ENCODE assay signal across 14 mouse cellular contexts in genomic region chr15:61439623-61440170, GRCm38 (mm10).
A peak's percentile ranks its signal among the peaks of the same experiment; 100 is the strongest.
DNase-seq lines count a peak whose midpoint lies in the region; ATAC-seq and TF ChIP-seq lines count a peak whose summit lies in the region.
"Had no signal": no experiment of that assay in that cellular context is flagged by ENCODE, and none has a peak within 500 bp of the region (broad histone marks: within the 10 kb centered on the region; RNA-seq: fewer than 3 reads in every experiment).

No protein-coding gene starts in this region.

- H3K4me2 ChIP-seq in CH12.LX (ENCODE audit: insufficient read depth, low read depth, poor library complexity, severe bottlenecking), result no peak overlapping the region
- H3K4me2 ChIP-seq in stomach, postnatal 0 days (replicated peaks; ENCODE audit: low read depth), result no peak overlapping the region
- H3K4me2 ChIP-seq: limb, embryonic 13.5 days; midbrain, embryonic 13.5 days had no signal

- WGBS in spleen, adult 2 months, result 89% methylated on average over 2 of the region's 2 CpGs
- 71% methylated on average over 2 of the region's 2 CpGs for WGBS in stomach, postnatal 0 days

- peak; percentile 16 to 44 for DNase-seq in spleen, adult 2 months (ENCODE audit: low read depth in 1 of 2, low spot score in 2 of 2)
- no peak for DNase-seq in spleen, postnatal 14 days (ENCODE audit: low spot score in 2 of 2)
- DNase-seq in CH12.LX (ENCODE audit: extremely low read depth), result peak; percentile 70
- DNase-seq in brain, embryonic 14.5 days (ENCODE audit: low read depth), result no peak
- DNase-seq in stomach, postnatal 0 days (ENCODE audit: low spot score), result no peak
- DNase-seq in right cerebral cortex, postnatal 14 days, result no peak
- DNase-seq in MN1 (ENCODE audit: low spot score), result no peak
- DNase-seq: embryo, embryonic 11 days; layer of hippocampus, postnatal 36 days; liver, postnatal 0 days had no signal

- peaks cover 20% of the 10 kb centered on the region for H3K4me1 ChIP-seq in spleen, adult 2 months (ENCODE audit: control insufficient read depth, insufficient read depth, insufficient read length)
- H3K4me1 ChIP-seq in CH12.LX (ENCODE audit: control insufficient read depth in 1 of 2, insufficient read depth in 2 of 2), result peaks cover 20 to 58% of the 10 kb centered on the region in 2 experiments
- no peaks in the 10 kb centered on the region for H3K4me1 ChIP-seq in stomach, postnatal 0 days (replicated peaks; ENCODE audit: control insufficient read depth, insufficient read depth)
- H3K4me1 ChIP-seq: limb, embryonic 13.5 days; midbrain, embryonic 13.5 days had no signal

- TF ChIP-seq RAD21 in CH12.LX (IDR thresholded peaks at IDR 0.05; ENCODE audit: low read depth, low read length), result peak; percentile 40

- H3K36me3 ChIP-seq in spleen, adult 2 months (ENCODE audit: control insufficient read depth, insufficient read depth, low read length), result no peaks in the 10 kb centered on the region
- no peaks in the 10 kb centered on the region for H3K36me3 ChIP-seq in CH12.LX (replicated peaks in 1 of 2; ENCODE audit: control insufficient read depth in 1 of 2, insufficient read depth in 1 of 2, low read length in 1 of 2)
- H3K36me3 ChIP-seq in stomach, postnatal 0 days (ENCODE audit: control insufficient read depth, insufficient read depth, low read length), result no peaks in the 10 kb centered on the region
- H3K36me3 ChIP-seq: limb, embryonic 13.5 days; midbrain, embryonic 13.5 days had no signal

- H3K9ac ChIP-seq in CH12.LX (ENCODE audit: insufficient read depth, low read depth), result no peak overlapping the region
- no peak overlapping the region for H3K9ac ChIP-seq in stomach, postnatal 0 days (ENCODE audit: low read length)
- H3K9ac ChIP-seq: limb, embryonic 13.5 days; liver, postnatal 0 days; midbrain, embryonic 13.5 days had no signal

- no peak for TF ChIP-seq POLR2A in spleen, adult 2 months (IDR thresholded peaks at IDR 0.05; ENCODE audit: low read depth, low read length)
- TF ChIP-seq POLR2A in CH12.LX (IDR thresholded peaks at IDR 0.05; ENCODE audit: low read depth, low read length), result no peak
- no peak for TF ChIP-seq POLR2A in brain, embryonic 14.5 days (IDR thresholded peaks at IDR 0.05; ENCODE audit: borderline replicate concordance, extremely low read depth, insufficient read depth, insufficient read length, poor library complexity, severe bottlenecking)

- no peak for ATAC-seq in stomach, postnatal 0 days (ENCODE audit: low FRiP score, low TSS enrichment)
- ATAC-seq: hindbrain, embryonic 16.5 days; liver, postnatal 0 days; midbrain, embryonic 13.5 days had no signal

- TF ChIP-seq EP300 in CH12.LX (IDR thresholded peaks at IDR 0.05; ENCODE audit: low read length), result peak; percentile 15; the same call in 1 of the 2 replicates
- TF ChIP-seq EP300 in stomach, postnatal 0 days (optimal IDR thresholded peaks at IDR 0.05), result no peak

- no peak for TF ChIP-seq CTCF in spleen, adult 2 months (IDR thresholded peaks at IDR 0.05; ENCODE audit: extremely low read depth, insufficient read depth, insufficient read length, insufficient replicate concordance)
- TF ChIP-seq CTCF in CH12.LX (conservative IDR thresholded peaks at IDR 0.05 in 1 of 2, IDR thresholded peaks at IDR 0.05 in 1 of 2; ENCODE audit: low read depth in 2 of 2, low read length in 2 of 2), result peak; percentile 58 to 82
- peak; percentile 1; the same call in 1 of the 2 replicates for TF ChIP-seq CTCF in brain, embryonic 14.5 days (IDR thresholded peaks at IDR 0.05; ENCODE audit: borderline replicate concordance, extremely low read depth, insufficient read depth, insufficient read length)
- 0 out of 2 replicates have a peak, but pooled peaks have one; percentile 18 for TF ChIP-seq CTCF in stomach, postnatal 0 days (IDR thresholded peaks at IDR 0.05; ENCODE audit: low read depth)

- no peaks in the 10 kb centered on the region for H3K27me3 ChIP-seq in spleen, adult 2 months (ENCODE audit: control insufficient read depth, insufficient read depth, low read length)
- H3K27me3 ChIP-seq in CH12.LX (replicated peaks), result no peaks in the 10 kb centered on the region
- H3K27me3 ChIP-seq in stomach, postnatal 0 days (ENCODE audit: control insufficient read depth, insufficient read depth, low read length), result no peaks in the 10 kb centered on the region
- H3K27me3 ChIP-seq: limb, embryonic 13.5 days; midbrain, embryonic 13.5 days had no signal

- H3K27ac ChIP-seq in spleen, adult 2 months (ENCODE audit: insufficient read depth, low read length), result peak overlapping the region; percentile 48; the same call in 1 of the 2 replicates
- H3K27ac ChIP-seq in CH12.LX (ENCODE audit: insufficient read depth, low read depth), result peak overlapping the region; percentile 33; the same call in 1 of the 2 replicates
- no peak overlapping the region for H3K27ac ChIP-seq in stomach, postnatal 0 days (replicated peaks)
- H3K27ac ChIP-seq: kidney, postnatal 0 days; limb, embryonic 13.5 days; midbrain, embryonic 13.5 days had no signal

- H3K79me2 ChIP-seq in CH12.LX (replicated peaks; ENCODE audit: control insufficient read depth, extremely low read depth, insufficient read depth, poor library complexity, severe bottlenecking), result no peaks in the 10 kb centered on the region

- dilution Hi-C loops in CH12.LX (cut with MboI; ENCODE audit: extremely low pct_ligation_motif_present, extremely low pct_unique_long_range_greater_than_20kb, low sequenced_read_pairs), result no loop called here

- no peaks in the 10 kb centered on the region for H3K9me3 ChIP-seq in CH12.LX (replicated peaks; ENCODE audit: low read length)
- H3K9me3 ChIP-seq in stomach, postnatal 0 days (ENCODE audit: control insufficient read depth, low read length), result no peaks in the 10 kb centered on the region
- H3K9me3 ChIP-seq: limb, embryonic 13.5 days; midbrain, embryonic 13.5 days had no signal

- H3K4me3 ChIP-seq in spleen, adult 2 months (ENCODE audit: extremely low read depth, insufficient read depth, insufficient read length), result no peak overlapping the region
- no peak overlapping the region for H3K4me3 ChIP-seq in CH12.LX (replicated peaks in 1 of 3; ENCODE audit: low read depth in 2 of 3, low read length in 2 of 3, poor library complexity in 1 of 3)
- H3K4me3 ChIP-seq in stomach, postnatal 0 days (ENCODE audit: low read depth, low read length), result no peak overlapping the region
- H3K4me3 ChIP-seq: limb, embryonic 13.5 days; midbrain, embryonic 13.5 days had no signal

- in situ Hi-C loops in CH12.LX (cut with MboI; ENCODE audit: low pct_ligation_motif_present, low pct_unique_long_range_greater_than_20kb, low sequenced_read_pairs), result loop anchor here (10.0 kb wide), 1 partner anchor 105 kb away; no protein-coding TSS in a partner anchor

TF ChIP-seq in CH12.LX, 34 proteins besides CTCF, POLR2A, EP300 and RAD21:
- TF ChIP-seq MXI1 (IDR thresholded peaks at IDR 0.05; ENCODE audit: low read depth, low read length) (no peak), MAFK (IDR thresholded peaks at IDR 0.05; ENCODE audit: insufficient replicate concordance, low read length) (no peak), USF1 (IDR thresholded peaks at IDR 0.05; ENCODE audit: low read depth, low read length) (no peak), SMC3 (IDR thresholded peaks at IDR 0.05; ENCODE audit: low read depth, low read length) (peak; percentile 33; the same call in 1 of the 2 replicates), HCFC1 (IDR thresholded peaks at IDR 0.05; ENCODE audit: low read depth, low read length) (no peak), CHD1 (IDR thresholded peaks at IDR 0.05; ENCODE audit: low read depth, low read length) (no peak), SIN3A (IDR thresholded peaks at IDR 0.05; ENCODE audit: low read length) (no peak), ZKSCAN1 (IDR thresholded peaks at IDR 0.05; ENCODE audit: borderline replicate concordance, low read depth, low read length) (no peak), JUND (conservative IDR thresholded peaks at IDR 0.05; ENCODE audit: low read depth, low read length) (no peak), ELF1 (IDR thresholded peaks at IDR 0.05; ENCODE audit: low read depth, low read length) (no peak), TCF12 (IDR thresholded peaks at IDR 0.05; ENCODE audit: low read depth, low read length) (0 out of 2 replicates have a peak, but pooled peaks have one; percentile 11), JUN (IDR thresholded peaks at IDR 0.05; ENCODE audit: insufficient read depth, low read depth, low read length) (no peak), MAX (IDR thresholded peaks at IDR 0.05; ENCODE audit: low read length) (0 out of 2 replicates have a peak, but pooled peaks have one; percentile 17), POLR2AphosphoS2 (IDR thresholded peaks at IDR 0.05; ENCODE audit: low read depth, low read length) (no peak), MYC (IDR thresholded peaks at IDR 0.05; ENCODE audit: low read depth, low read length) (no peak), NRF1 (IDR thresholded peaks at IDR 0.05; ENCODE audit: low read depth, low read length) (no peak), USF2 (conservative IDR thresholded peaks at IDR 0.05; ENCODE audit: low read depth, low read length) (no peak), GABPA (IDR thresholded peaks at IDR 0.05; ENCODE audit: insufficient replicate concordance, low read depth, low read length) (no peak), BHLHE40 (IDR thresholded peaks at IDR 0.05; ENCODE audit: low read depth, low read length) (no peak), ZMIZ1 (IDR thresholded peaks at IDR 0.05; ENCODE audit: low read depth, low read length) (no peak), E2F4 (IDR thresholded peaks at IDR 0.05; ENCODE audit: insufficient replicate concordance, low read depth, low read length) (no peak), MEF2A (IDR thresholded peaks at IDR 0.05; ENCODE audit: borderline replicate concordance, low read depth, low read length) (no peak), UBTF (IDR thresholded peaks at IDR 0.05; ENCODE audit: low read depth, low read length) (no peak), PAX5 (IDR thresholded peaks at IDR 0.05; ENCODE audit: low read length) (no peak), IRF4 (IDR thresholded peaks at IDR 0.05; ENCODE audit: low read depth, low read length) (no peak)

Comparison
In these comparisons a context has a peak if more than half of its experiments do, and no peak if none do; other contexts are left out.
1. DNase-seq: peak in spleen, adult 2 months (2 of 2) and CH12.LX (single experiment); none in spleen, postnatal 14 days (0 of 2), brain, embryonic 14.5 days (single experiment), stomach, postnatal 0 days (single experiment), right cerebral cortex, postnatal 14 days (single experiment) and MN1 (single experiment).